Mouse (Mus musculus): ENCODE results near the gene Ccr7.
A peak's percentile ranks its signal among the peaks of the same experiment; 100 is the strongest.

Gene Ccr7

DNA sequence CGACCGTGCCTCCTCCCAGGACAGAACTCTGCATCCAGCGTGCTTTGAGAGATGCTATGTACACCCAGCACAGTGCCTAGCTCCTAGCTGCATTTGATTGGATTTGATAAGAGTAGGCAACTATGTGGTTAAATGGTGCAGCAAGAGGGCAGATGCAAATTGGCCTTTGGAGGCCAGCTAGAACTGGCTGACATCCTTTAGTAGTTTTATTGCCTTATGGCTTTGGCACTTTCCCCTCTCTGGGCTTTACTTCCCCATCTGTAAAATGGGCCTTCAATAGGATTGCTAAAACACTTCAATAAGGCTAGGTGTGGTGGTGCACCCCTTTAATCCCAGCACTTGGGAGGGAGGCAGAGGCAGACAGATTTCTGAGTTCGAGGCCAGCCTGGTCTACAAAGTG is 17.9 kb downstream of the Ccr7 start:
- DNase-seq: no peak

- DNase-seq: no peak
Observed at GRCm38 (mm10) chr11:99136361-99136760, 18.5 kb downstream of the Ccr7 start.

DNA sequence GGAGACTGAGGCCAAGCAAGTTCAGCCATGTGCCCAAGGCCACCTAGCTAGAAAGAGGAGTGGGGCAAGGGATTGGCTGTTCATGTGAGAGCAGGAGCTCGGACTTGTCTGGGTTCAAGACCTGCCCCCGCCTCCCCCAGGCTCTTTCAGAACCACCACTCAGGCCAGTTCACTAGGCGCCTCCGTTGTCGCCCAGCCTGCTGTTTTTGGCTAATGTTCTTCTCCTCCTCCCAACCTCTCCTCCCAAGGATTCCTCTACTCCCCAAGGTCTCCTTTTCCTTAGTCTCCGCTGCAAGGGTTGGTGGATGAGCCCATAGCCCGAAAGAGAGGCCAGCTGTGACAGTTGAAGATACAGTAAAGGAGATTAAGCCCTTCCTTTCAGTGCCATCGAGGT is 19.8 kb downstream of the Ccr7 start:
- no peak for DNase-seq

- no peak for DNase-seq
Observed at GRCm38 (mm10) chr11:99134266-99135046, 20.4 kb downstream of the Ccr7 start.

DNA sequence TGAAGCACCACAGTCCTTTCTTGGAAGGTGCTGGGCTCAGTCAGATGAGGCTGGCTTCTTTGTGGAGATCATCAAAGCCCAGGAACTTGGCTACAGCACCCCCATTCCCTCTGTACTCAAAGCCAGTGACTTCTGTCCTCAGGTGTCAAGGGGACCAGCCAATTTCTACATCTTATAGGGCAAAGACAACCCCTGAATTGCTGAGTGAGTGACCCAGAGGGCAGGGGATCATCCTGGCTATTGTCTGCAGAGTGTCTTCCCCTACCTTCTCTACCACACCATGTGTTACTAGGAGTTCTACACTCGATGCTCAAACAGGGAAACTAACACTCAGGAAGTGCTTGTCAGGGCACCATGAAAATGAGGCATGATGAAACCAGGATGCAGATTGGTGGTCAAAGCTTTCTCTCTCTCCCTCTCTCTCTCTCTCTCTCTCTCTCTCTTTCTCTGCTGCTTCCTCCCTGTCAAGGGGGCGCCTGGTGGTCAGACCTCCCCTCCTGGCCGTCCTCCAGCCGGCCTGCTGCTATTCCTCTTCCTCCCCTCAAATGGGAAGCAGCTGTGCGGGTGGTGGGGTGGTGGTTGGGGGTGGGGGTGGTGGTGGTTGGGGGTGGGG is 21.5 kb downstream of the Ccr7 start:
- DNase-seq: no peak

DNA sequence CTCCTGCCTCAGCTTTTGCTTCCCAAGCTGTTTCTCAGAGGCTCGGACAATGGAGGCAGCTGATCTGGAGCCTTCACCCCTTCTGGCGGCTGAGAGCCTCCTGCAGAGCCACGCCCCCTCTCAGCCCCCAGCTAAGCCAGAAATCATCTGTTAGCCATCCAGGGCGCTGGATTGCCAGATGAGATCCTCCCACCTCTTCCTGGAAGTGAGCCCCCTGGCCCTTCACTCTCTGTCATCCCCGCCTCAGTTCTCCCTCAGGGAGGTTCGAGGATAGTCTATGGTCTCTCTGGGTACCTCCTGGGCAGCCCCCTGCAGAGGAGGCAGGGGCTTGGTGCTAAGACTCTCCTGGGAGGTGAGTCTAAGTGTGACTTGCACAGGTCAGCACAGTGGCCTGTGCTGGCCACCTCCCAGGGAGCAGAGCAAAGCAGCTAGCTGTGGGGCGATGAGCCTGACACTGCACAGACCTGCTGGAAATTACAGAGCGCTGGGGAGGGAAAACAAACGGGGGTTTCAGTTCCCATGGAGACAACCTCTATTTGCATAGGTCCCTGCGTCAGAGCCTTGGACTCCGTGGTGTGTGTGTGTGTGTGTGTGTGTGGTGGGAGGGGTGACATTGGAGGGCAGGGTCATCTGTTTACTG is 22.7 kb downstream of the Ccr7 start:
- DNase-seq: no peak

GRCm38 (mm10) chr11:99131463-99131840 is 23.4 kb downstream of the Ccr7 start:
- no peak for DNase-seq

GRCm38 (mm10) chr11:99130736-99131462 is 24.0 kb downstream of the Ccr7 start:
- DNase-seq: no peak

- no peak for DNase-seq
Observed at GRCm38 (mm10) chr11:99129287-99129686, 25.6 kb downstream of the Ccr7 start.

GRCm38 (mm10) chr11:99127785-99128682 is 26.8 kb downstream of the Ccr7 start:
- DNase-seq: no peak

DNA sequence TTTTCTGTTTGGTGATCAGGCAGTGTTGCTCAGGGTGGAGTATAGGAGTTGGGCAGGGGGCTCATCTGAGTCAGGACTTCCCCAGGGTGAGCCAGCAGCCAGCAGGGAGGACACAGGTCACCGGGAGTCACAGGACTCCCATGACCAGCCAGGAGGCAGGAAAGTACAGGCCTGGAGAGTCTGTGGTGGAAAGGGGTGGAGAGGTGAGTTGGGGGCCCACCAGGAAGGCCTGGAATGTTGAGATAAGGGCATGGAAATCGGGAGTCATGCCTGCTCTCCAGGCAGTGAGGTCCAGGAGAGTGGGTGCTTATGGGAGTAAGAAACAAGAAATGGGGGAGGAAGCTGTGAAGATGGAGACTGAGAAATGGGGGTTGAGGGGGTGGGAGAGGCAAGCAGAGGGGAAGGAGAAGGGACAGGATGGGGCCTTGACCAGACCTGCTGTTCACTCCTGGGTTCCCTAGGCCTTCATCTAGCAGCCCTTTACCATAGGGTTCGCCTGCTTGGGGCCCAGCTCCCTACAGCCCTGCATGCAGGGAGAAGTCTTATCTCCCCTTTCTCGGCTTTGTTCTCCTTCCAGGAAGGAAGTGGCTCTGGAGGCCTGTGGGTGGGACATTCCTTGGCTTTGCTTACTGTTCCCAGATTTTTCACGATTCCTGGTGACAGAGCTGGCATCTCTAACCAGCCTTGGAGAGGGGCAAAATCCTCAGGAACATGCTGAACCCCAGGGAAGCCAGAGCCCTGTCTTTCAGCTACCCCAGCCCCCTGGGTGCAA is 28.2 kb downstream of the Ccr7 start:
- no peak for DNase-seq

- no peak for DNase-seq
Observed at GRCm38 (mm10) chr11:99124635-99125029, 30.2 kb downstream of the Ccr7 start.

- peak; percentile 53 for DNase-seq
Observed at GRCm38 (mm10) chr11:99123977-99124634, 30.8 kb downstream of the Ccr7 start.

GRCm38 (mm10) chr11:99122703-99123102 is 32.2 kb downstream of the Ccr7 start:
- DNase-seq: no peak

GRCm38 (mm10) chr11:99121218-99121631 is 33.7 kb downstream of the Ccr7 start:
- DNase-seq: no peak

- no peak for DNase-seq
Observed at GRCm38 (mm10) chr11:99120524-99121217, 34.2 kb downstream of the Ccr7 start.

- no peak for DNase-seq
Observed at GRCm38 (mm10) chr11:99118963-99119362, 35.9 kb downstream of the Ccr7 start.

- DNase-seq: no peak
Observed at GRCm38 (mm10) chr11:99118420-99118819, 36.5 kb downstream of the Ccr7 start.

- DNase-seq: no peak
Observed at GRCm38 (mm10) chr11:99117907-99118306, 37.0 kb downstream of the Ccr7 start.

DNA sequence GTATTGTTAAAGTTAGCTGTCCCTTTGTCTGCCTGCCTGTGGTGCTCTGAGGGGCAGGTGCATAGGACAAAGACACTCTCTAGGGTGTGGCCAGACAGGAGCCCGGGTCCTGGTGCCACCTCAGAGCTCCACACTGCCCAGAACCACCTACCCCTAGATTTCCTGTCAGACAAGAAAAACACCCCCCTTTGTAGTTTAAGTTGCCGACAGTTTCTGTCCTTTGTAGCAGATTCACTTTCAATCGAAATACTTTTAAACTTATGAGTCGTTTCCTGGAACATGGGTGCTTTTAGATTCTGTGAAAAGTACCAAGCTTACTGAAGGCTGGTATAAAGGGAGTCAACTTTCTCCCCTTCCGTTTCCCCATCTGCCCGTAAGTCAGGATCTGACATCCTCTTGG is 38.9 kb downstream of the Ccr7 start:
- DNase-seq: no peak

Data from right cerebral cortex, postnatal 14 days (tissue).